Mouse (Mus musculus): ENCODE results near the gene Pagr1a.

Gene Pagr1a

GRCm38 (mm10) chr7:127016971-127017949, at the start of gene Pagr1a:
Pagr1a (minus strand) TSS chr7:127017352.
- peak; percentile 98 for DNase-seq

- DNase-seq, result no peak
These were observed 49.2 kb upstream of the Pagr1a start for GRCm38 (mm10) chr7:127066317-127066716.

- no peak for DNase-seq
These were observed 48.4 kb upstream of the Pagr1a start for GRCm38 (mm10) chr7:127065538-127065937.

GRCm38 (mm10) chr7:127055026-127055585, 38.0 kb upstream of the Pagr1a start:
- no peak for DNase-seq

- DNase-seq, result peak; percentile 87
These were observed 24.9 kb upstream of the Pagr1a start, which contains the start of gene Kif22 for GRCm38 (mm10) chr7:127041851-127042672. Kif22 (minus strand) TSS chr7:127042471.

GRCm38 (mm10) chr7:127031244-127031643, 14.1 kb upstream of the Pagr1a start:
- no peak for DNase-seq

GRCm38 (mm10) chr7:127030172-127030571, 13.0 kb upstream of the Pagr1a start:
- no peak for DNase-seq

GRCm38 (mm10) chr7:127027885-127028284, 10.7 kb upstream of the Pagr1a start:
- no peak for DNase-seq

GRCm38 (mm10) chr7:127026984-127027726, 10.0 kb upstream of the Pagr1a start, which contains the start of gene Maz:
Maz (minus strand) TSS chr7:127027037.
- peak; percentile 99 for DNase-seq

- no peak for DNase-seq
These were observed 9.4 kb upstream of the Pagr1a start for GRCm38 (mm10) chr7:127026616-127026983.

- peak; percentile 54 for DNase-seq
These were observed 9.0 kb upstream of the Pagr1a start for GRCm38 (mm10) chr7:127026161-127026600.

GRCm38 (mm10) chr7:127025556-127026160, 8.5 kb upstream of the Pagr1a start:
- DNase-seq, result peak; percentile 53

GRCm38 (mm10) chr7:127024755-127025555, 7.8 kb upstream of the Pagr1a start:
- DNase-seq, result peak; percentile 74

- DNase-seq, result no peak
These were observed 6.9 kb upstream of the Pagr1a start for GRCm38 (mm10) chr7:127023896-127024690.

- no peak for DNase-seq
These were observed 6.1 kb upstream of the Pagr1a start for GRCm38 (mm10) chr7:127023272-127023691.

GRCm38 (mm10) chr7:127022528-127023271, 5.5 kb upstream of the Pagr1a start:
- DNase-seq, result no peak

- DNase-seq, result no peak
These were observed 4.7 kb upstream of the Pagr1a start for GRCm38 (mm10) chr7:127021563-127022527.

Data from right cerebral cortex, postnatal 14 days (tissue).